Mouse (Mus musculus) stomach, embryonic 15.5 days (tissue): ENCODE measurements at regions not wholly inside any gene's neighbourhood (a gene's known extent, or its start where the extent isn't known, plus 50 kb on each side); places are given as distances from the start of the nearest gene placed in this dataset.

Experiments
- ATAC-seq: fragments of 200-750 bp; cut with Nextera tagmentation; 2 replicates; pipeline ENCODE4 v1.8.0; 2017; ENCODE audit warnings: low read depth, moderate number of reproducible peaks, moderate TSS enrichment; ENCODE audit not compliant: insufficient read depth, low FRiP score
- H3K27ac ChIP-seq: fragments of 300-500 bp; sonication (generic); 2 replicates; pipeline ENCODE4 v1.5.1; 2015; ENCODE audit warnings: mild to moderate bottlenecking, inconsistent platforms
- H3K27me3 ChIP-seq: fragments of 300-500 bp; sonication (generic); replicated peaks from 2 replicates; pipeline ENCODE4 v1.6.1; 2015; ENCODE audit warnings: inconsistent platforms
- H3K36me3 ChIP-seq: fragments of 300-500 bp; sonication (generic); 2 replicates; pipeline ENCODE4 v1.6.1; 2015; ENCODE audit warnings: inconsistent platforms
- H3K4me1 ChIP-seq: fragments of 300-500 bp; sonication (generic); 2 replicates; pipeline ENCODE4 v1.6.1; 2015; ENCODE audit warnings: inconsistent platforms
- H3K4me2 ChIP-seq: fragments of 300-500 bp; sonication (generic); 2 replicates; pipeline ENCODE4 v1.6.1; 2015; ENCODE audit warnings: mild to moderate bottlenecking, inconsistent platforms
- H3K4me3 ChIP-seq: fragments of 300-500 bp; sonication (generic); replicated peaks from 2 replicates; pipeline ENCODE4 v1.5.1; 2015; ENCODE audit warnings: inconsistent platforms
- H3K9ac ChIP-seq: fragments of 300-500 bp; sonication (generic); 2 replicates; pipeline ENCODE4 v1.6.1; 2015; ENCODE audit warnings: inconsistent platforms
- H3K9me3 ChIP-seq: fragments of 300-500 bp; sonication (generic); 2 replicates; pipeline ENCODE4 v1.6.1; 2016; ENCODE audit warnings: inconsistent platforms
- WGBS: fragments of 180-500 bp; shearing (Covaris S2); methylation state at CpG from one replicate; pipeline ENCODE4 v1.1.7; 2015; 5-methylcytosine and 5-hydroxymethylcytosine counted together

DNA sequence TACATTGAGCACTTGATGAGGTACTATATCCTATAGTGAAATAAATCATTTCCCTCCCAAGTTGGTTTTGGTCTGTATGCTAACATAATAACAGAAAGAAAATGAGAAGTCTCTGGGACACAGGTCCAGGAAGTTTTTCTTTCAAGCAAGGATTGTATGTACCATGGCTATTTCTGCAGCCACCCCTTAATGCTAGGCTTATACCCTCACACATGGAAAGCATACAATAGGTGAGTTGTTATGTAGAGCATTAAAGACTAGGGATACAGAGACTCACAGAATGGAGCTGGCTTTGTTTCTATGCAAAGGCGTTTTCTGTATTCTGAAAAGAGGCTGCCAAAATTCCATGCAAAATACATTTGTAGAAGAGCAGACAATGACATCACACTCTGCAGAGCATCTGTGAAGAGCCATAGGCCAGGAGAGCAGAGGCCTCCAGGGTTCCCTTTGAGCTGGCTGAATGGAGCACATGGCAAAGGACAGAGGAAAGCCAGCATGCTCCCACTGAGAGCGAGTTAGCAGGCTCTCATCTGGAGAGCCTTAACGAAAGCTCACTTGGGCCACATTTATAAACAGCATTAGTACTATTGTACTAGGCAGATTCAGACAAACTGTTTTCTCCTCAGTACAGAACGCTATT lies 262.0 kb upstream of the Sgcd start:
- Histone ChIP-seq H3K4me3 (no peak overlapping the region), H3K9me3 (no peaks in the 10 kb centered on the region), H3K27me3 (no peaks in the 10 kb centered on the region), H3K9ac (no peak overlapping the region), H3K27ac (no peak overlapping the region), H3K36me3 (no peaks in the 10 kb centered on the region), H3K4me1 (no peaks in the 10 kb centered on the region), H3K4me2 (no peak overlapping the region)
- 69% methylated on average over 4 of the region's 4 CpGs for WGBS
- no peak for ATAC-seq

DNA sequence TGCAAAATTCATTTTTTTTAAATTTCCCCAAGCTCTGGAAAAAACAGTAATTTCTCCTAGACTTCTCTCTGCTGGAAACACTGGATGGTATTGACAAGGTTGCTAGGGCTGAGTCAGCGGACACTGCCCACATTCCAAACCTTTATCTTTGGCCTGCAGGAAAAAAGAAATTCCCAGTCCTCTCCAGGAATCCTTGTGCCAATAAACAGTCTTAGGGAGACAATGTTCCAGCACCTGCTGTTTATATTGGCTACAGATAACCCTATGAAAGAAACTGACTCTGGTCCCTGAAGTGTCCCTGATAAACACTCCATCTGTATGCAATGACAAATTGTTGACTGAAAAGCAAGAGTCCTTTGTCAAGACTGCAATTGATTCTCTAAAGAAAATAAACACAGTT lies 260.5 kb upstream of the Sgcd start:
- Histone ChIP-seq H3K9ac (no peak overlapping the region), H3K27me3 (no peaks in the 10 kb centered on the region), H3K27ac (no peak overlapping the region), H3K9me3 (no peaks in the 10 kb centered on the region), H3K4me2 (no peak overlapping the region), H3K4me3 (no peak overlapping the region), H3K36me3 (no peaks in the 10 kb centered on the region), H3K4me1 (no peaks in the 10 kb centered on the region)
- ATAC-seq, result no peak
- 43% methylated on average over 1 of the region's 1 CpGs for WGBS

DNA sequence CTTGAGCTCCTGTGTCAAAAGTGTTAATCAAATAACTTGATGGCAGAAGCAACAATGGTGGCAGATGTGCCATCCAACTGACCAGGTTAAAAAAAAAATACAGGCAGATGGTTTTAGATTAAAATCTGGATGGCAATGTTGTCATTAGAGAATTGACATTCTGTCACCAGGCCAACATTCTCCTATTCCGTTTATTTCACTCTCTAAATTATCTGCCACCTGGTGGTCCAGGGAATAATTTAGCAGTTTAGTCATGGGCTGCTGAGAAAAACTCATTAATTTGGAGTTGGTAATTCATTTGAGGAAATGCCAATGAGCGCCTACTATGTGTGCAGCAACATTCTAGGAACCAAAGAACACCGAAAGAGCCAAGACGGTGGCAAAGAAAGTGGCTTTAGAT lies 232.4 kb upstream of the Sgcd start:
- no peak for ATAC-seq
- no peak overlapping the region for H3K4me2 ChIP-seq
- no peak overlapping the region for H3K9ac ChIP-seq
- H3K4me3 ChIP-seq, result no peak overlapping the region
- H3K4me1 ChIP-seq, result no peaks in the 10 kb centered on the region
- H3K9me3 ChIP-seq, result no peaks in the 10 kb centered on the region
- 81% methylated on average over 4 of the region's 4 CpGs for WGBS
- H3K27me3 ChIP-seq, result no peaks in the 10 kb centered on the region
- no peak overlapping the region for H3K27ac ChIP-seq
- no peaks in the 10 kb centered on the region for H3K36me3 ChIP-seq

- Histone ChIP-seq H3K4me3 (no peak overlapping the region), H3K27me3 (no peaks in the 10 kb centered on the region), H3K4me1 (no peaks in the 10 kb centered on the region), H3K9ac (no peak overlapping the region), H3K27ac (no peak overlapping the region), H3K36me3 (no peaks in the 10 kb centered on the region), H3K4me2 (no peak overlapping the region), H3K9me3 (no peaks in the 10 kb centered on the region)
- 60% methylated on average over 1 of the region's 1 CpGs for WGBS
- no peak for ATAC-seq
Observed at GRCm38 (mm10) chr11:48219157-48219556, 230.4 kb upstream of the Sgcd start.

- Histone ChIP-seq H3K4me2 (no peak overlapping the region), H3K4me3 (no peak overlapping the region), H3K27me3 (no peaks in the 10 kb centered on the region), H3K36me3 (no peaks in the 10 kb centered on the region), H3K9me3 (no peaks in the 10 kb centered on the region), H3K27ac (no peak overlapping the region), H3K9ac (no peak overlapping the region), H3K4me1 (no peaks in the 10 kb centered on the region)
- WGBS, result 51% methylated on average over 2 of the region's 2 CpGs
- no peak for ATAC-seq
Observed at GRCm38 (mm10) chr11:48216762-48217161, 228.0 kb upstream of the Sgcd start.

GRCm38 (mm10) chr11:48186604-48187003 lies 197.8 kb upstream of the Sgcd start:
- no peak overlapping the region for H3K27ac ChIP-seq
- H3K36me3 ChIP-seq, result no peaks in the 10 kb centered on the region
- no peaks in the 10 kb centered on the region for H3K9me3 ChIP-seq
- 63% methylated on average over 4 of the region's 4 CpGs for WGBS
- no peak overlapping the region for H3K4me2 ChIP-seq
- H3K4me1 ChIP-seq, result no peaks in the 10 kb centered on the region
- no peaks in the 10 kb centered on the region for H3K27me3 ChIP-seq
- no peak for ATAC-seq
- no peak overlapping the region for H3K9ac ChIP-seq
- no peak overlapping the region for H3K4me3 ChIP-seq

GRCm38 (mm10) chr11:48178943-48179342 lies 190.2 kb upstream of the Sgcd start:
- no peak overlapping the region for H3K4me3 ChIP-seq
- no peaks in the 10 kb centered on the region for H3K27me3 ChIP-seq
- no peak overlapping the region for H3K4me2 ChIP-seq
- H3K9me3 ChIP-seq, result no peaks in the 10 kb centered on the region
- H3K27ac ChIP-seq, result no peak overlapping the region
- no peak for ATAC-seq
- H3K4me1 ChIP-seq, result no peaks in the 10 kb centered on the region
- H3K36me3 ChIP-seq, result no peaks in the 10 kb centered on the region
- H3K9ac ChIP-seq, result no peak overlapping the region

DNA sequence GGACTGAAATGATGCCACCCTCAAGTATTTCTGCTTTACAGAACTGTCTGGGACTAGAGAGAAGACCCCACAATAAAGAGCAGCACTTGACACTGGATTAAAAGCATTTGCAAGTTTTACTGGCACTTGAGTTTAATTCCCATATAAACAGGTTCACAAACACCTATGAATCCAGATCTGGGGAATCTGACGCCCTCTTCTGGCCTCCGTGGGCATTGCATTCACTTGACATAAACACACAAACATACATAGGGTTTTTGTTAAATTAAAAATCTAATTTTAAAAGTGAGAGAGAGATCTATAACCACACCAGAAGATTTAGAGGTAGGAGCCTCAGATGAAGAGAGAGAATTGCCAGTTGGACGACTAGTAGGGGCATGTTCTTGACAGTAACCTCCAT lies 189.4 kb upstream of the Sgcd start:
- WGBS, result 41% methylated on average over 3 of the region's 3 CpGs
- Histone ChIP-seq H3K4me2 (no peak overlapping the region), H3K36me3 (no peaks in the 10 kb centered on the region), H3K27ac (no peak overlapping the region), H3K27me3 (no peaks in the 10 kb centered on the region), H3K9me3 (no peaks in the 10 kb centered on the region), H3K4me1 (no peaks in the 10 kb centered on the region), H3K4me3 (no peak overlapping the region), H3K9ac (no peak overlapping the region)
- no peak for ATAC-seq

GRCm38 (mm10) chr11:48176451-48176850 lies 187.7 kb upstream of the Sgcd start:
- Histone ChIP-seq H3K4me3 (no peak overlapping the region), H3K36me3 (no peaks in the 10 kb centered on the region), H3K9me3 (no peaks in the 10 kb centered on the region), H3K4me1 (no peaks in the 10 kb centered on the region), H3K9ac (no peak overlapping the region), H3K27ac (no peak overlapping the region), H3K27me3 (no peaks in the 10 kb centered on the region), H3K4me2 (no peak overlapping the region)
- no peak for ATAC-seq
- 12% methylated on average over 4 of the region's 4 CpGs for whole genome bisulfite sequencing

GRCm38 (mm10) chr11:48152219-48152618 lies 163.4 kb upstream of the Sgcd start:
- Histone ChIP-seq H3K9me3 (no peaks in the 10 kb centered on the region), H3K36me3 (no peaks in the 10 kb centered on the region), H3K9ac (no peak overlapping the region), H3K27ac (no peak overlapping the region), H3K4me3 (no peak overlapping the region), H3K4me2 (no peak overlapping the region), H3K4me1 (no peaks in the 10 kb centered on the region), H3K27me3 (no peaks in the 10 kb centered on the region)
- ATAC-seq, result no peak
- 29% methylated on average over 6 of the region's 6 CpGs for WGBS

GRCm38 (mm10) chr11:48133335-48133734 lies 144.6 kb upstream of the Sgcd start:
- Histone ChIP-seq H3K4me2 (no peak overlapping the region), H3K27me3 (no peaks in the 10 kb centered on the region), H3K9me3 (no peaks in the 10 kb centered on the region), H3K27ac (no peak overlapping the region), H3K4me3 (no peak overlapping the region), H3K9ac (no peak overlapping the region), H3K36me3 (no peaks in the 10 kb centered on the region), H3K4me1 (no peaks in the 10 kb centered on the region)
- no peak; the same call in 1 of the 2 replicates for ATAC-seq

- Histone ChIP-seq H3K4me1 (no peaks in the 10 kb centered on the region), H3K4me2 (no peak overlapping the region), H3K27ac (no peak overlapping the region), H3K4me3 (no peak overlapping the region), H3K36me3 (no peaks in the 10 kb centered on the region), H3K27me3 (no peaks in the 10 kb centered on the region), H3K9ac (no peak overlapping the region), H3K9me3 (no peaks in the 10 kb centered on the region)
- ATAC-seq, result no peak
- WGBS, result 74% methylated on average over 3 of the region's 3 CpGs
Observed at GRCm38 (mm10) chr11:48098063-48098462, 109.3 kb upstream of the Sgcd start.

DNA sequence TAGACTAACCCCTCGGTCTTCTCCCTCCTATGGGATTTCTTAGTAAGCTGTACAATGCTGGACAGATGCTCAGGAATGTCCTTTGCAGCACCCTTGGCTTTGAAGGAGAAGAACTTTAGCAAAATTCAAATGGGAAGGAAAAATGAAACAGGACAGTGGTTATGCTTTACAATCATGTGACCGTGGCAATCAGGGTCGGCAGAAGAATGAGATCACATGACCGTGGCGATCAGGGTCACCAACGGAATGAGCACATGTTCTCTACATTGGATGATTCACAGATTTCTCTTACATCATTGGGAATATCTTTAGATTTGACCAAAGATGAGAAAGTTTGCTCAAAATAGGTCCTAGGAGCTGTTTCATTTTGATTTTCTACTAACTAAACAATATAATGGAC lies 108.7 kb upstream of the Sgcd start:
- Histone ChIP-seq H3K4me1 (no peaks in the 10 kb centered on the region), H3K9ac (no peak overlapping the region), H3K36me3 (no peaks in the 10 kb centered on the region), H3K4me3 (no peak overlapping the region), H3K9me3 (no peaks in the 10 kb centered on the region), H3K4me2 (no peak overlapping the region), H3K27ac (no peak overlapping the region), H3K27me3 (no peaks in the 10 kb centered on the region)
- ATAC-seq, result no peak
- 92% methylated on average over 6 of the region's 6 CpGs for WGBS
